Mouse (Mus musculus): ENCODE measurements around the gene Krt17.
"Not testable (repeated sequence)": the region's sequence is repeated elsewhere in the genome, so short reads cannot be mapped to it uniquely, and the experiment has no call there.

Gene Krt17

DNA sequence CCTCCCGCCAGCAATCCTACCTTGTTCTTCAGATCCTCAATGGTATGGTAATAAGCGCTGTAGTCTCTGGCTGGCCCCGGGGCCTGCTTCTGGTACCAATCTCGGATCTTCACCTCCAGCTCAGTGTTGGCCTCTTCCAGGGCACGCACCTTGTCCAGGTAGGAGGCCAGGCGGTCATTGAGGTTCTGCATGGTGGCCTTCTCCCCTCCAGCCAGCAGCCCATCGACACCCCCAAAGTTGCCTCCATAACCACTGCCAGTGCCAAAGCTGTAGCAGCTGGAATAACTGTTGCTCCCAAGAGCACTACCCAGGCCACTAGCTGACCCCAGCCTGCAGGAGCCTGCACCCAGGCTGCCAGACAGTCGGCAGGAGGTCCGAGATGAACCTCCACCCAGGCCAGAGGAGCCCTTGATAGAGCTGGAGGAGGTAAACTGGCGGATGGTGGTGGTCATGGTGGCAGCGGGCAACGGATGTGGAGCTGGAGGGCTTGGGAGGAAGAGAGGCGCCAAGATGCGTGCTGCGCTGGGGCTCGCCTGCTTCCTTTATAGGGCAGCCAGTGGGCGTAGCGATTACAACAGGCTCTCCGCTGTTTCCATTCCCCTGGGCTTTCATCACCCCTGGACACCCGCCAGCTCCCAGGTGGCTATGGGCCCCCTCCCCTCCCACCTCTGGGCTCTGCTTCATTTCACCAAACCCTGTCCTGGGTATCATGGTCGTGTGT, at the start of gene Krt17:
TSS of gene Krt17 (minus strand) at position 516 of the 721 bp plus-strand sequence.
- no peak for DNase-seq (ENCODE audit: low spot score in 2 of 2)

DNA sequence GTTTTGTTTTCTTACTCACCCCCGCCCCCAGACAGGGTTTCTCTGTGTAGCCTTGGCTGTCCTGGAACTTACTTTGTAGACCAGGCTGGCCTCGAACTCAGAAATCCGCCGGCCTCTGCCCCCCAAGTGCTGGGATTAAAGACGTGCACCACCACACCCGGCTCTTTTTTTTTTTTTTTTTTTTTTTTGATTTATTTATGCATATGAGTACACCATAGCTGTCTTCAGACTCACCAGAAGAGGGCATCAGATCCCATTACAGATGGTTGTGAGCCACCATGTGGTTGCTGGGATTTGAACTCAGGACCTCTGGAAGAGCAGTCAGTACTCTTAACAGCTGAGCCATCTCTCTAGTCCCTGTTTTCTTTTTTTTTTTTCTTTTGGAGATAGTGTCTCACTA, 47.8 kb upstream of the Krt17 start:
- DNase-seq (ENCODE audit: low spot score in 2 of 2), result not testable (repeated sequence)

DNA sequence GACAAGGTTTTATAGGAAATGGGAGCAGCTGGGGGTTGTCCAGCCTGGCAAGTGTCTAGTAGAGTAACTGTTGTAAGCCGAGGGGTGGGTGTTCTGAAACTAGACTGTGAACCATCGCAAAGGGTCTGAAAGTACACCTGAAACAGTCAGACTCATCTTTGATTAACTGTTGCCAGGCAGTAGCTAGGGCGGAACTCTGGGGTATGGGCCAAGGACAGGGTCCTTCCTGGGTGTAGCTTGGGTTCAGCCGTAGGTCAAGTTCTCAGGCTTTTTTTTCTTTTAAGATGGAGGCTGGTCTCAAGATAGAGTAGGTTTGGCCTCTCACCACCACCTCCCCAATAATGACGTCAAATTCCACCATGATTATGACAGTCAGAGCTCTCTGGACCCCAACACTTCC, 47.1 kb upstream of the Krt17 start:
- no peak for DNase-seq (ENCODE audit: low spot score in 2 of 2)

DNA sequence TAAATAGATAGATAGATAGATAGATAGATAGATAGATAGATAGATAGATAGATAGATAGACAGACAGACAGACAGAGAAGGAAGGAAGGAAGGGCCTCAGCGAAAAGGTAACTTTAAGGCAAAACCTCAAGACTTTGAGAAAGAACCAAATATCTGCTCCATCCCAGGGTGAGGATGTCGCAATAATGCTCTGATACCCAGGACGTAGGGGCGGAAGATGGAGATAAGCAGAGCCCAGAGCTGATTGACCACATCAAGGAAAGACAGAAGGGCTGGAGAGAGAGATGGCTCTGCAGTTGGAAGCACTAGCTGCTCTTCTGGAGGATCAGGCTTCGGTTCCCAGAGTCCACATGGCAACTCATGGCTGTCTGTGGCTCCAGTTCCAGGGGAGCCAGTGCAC, 40.5 kb upstream of the Krt17 start:
- DNase-seq (ENCODE audit: low spot score in 2 of 2), result no peak

DNA sequence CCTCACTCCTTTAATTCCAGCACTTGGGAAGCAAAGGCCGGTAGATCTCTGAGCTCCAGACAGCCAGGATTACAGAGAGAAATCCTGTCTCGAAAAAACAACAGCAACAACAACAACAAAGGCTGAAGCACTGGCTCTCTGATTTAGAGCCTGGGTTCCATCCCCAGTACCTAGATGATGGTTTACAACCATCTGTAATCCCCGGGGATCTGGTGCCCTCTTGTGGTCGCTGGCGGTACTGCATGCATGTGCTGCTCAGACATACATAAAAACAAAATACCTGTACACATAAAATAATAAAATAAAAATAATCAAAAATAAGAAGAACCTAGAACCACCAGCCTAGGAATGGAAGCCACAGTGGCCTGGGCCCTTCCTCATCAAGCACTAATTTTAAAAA, 39.5 kb upstream of the Krt17 start:
- peak; percentile 48 to 68 for DNase-seq (ENCODE audit: low spot score in 2 of 2)

DNA sequence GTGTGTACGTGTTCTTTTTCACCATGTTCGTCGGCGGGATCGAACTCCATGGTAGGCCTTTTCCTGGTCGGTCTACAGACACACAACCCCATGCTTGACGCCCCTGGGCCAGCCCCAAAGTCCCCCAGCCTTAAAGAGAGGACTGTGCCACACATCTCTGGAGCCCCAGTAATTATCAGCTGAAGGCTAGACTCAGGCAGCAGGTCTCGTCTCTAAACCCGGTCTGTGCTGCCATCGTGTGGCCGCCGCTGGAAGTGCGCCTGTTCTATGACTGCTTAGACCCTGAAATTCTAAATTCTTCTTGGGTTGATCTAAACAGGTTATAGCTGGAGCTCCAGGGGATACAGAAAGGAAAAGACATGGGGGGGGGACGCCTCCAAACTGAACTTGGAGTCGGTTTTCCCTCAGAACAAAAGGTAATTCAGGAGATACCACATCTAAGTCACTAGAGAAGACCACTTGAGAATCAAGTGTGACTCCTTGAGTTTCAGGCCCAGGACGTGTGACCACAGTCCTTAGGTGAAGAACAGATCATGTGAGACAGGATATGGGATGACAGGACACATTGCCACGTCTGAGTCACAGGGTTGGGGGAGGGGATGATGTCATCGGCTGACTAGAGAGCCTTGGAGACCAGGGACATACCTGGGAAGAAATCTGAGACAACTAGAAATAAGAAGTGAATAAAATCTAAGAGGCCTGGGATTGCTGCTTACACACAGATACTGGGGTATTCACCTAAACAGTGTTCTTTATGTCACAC, 37.6 kb upstream of the Krt17 start:
- peak; percentile 64 to 79 for DNase-seq (ENCODE audit: low spot score in 2 of 2)

DNA sequence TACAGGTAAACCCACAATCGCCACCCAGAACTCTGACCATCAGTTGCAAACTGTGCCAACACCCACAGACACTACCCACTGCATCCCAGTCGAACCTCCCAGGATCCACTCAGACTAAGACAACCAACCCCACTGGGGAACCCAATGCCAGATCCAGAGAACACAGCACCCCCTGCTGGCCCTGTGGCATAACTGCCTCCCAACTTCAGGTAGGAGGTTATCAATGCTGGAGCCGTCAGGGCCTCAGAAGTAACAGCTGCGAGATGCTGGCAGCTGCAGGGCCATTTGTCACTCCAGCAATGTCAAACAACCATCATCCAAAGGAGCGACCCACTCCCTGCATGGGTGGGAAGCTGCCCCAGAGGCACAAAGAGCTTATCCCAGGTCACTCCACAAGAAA, 37.0 kb upstream of the Krt17 start:
- no peak for DNase-seq (ENCODE audit: low spot score in 2 of 2)

DNA sequence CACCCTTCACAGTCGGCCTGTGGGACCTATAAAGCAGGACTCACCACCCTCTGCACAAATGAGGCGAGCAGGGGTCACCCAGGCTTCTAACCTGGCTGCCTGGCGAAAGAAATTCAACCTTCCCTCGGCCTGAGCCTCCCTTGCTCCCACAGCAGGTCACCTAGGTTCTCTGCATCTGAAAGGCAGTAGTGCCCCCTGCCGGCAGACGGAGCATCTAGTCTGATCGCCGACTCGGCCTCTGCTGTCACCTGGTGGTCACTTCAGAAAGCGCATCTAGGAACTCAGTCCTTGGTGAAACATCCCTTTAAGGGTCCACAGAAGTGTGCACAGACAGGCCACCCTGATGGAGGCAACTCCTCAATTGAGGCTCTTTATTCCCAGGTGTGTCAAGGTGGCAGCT, 34.5 kb upstream of the Krt17 start:
- peak; percentile 55 to 77 for DNase-seq (ENCODE audit: low spot score in 2 of 2)

DNA sequence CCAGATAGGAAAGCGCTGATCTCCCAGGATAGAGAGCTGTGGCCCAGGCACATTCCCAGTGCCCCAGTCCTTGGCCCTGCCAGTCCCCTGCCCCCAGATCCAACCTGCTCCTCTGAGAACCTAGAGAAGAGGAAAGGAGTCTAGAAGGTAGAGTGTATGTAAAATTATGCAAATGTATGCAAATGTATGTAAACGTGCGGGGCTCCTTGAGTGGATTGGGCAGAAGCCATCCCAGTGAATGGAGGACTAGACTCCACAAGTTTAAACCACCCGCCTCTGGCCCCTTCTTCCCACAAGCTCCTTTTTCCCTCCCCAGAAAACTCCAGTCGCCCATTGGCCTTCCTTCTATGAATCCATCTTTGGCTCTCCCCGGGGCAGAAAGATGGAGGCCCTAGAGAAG, 32.1 kb upstream of the Krt17 start:
- no peak for DNase-seq (ENCODE audit: low spot score in 2 of 2)

DNA sequence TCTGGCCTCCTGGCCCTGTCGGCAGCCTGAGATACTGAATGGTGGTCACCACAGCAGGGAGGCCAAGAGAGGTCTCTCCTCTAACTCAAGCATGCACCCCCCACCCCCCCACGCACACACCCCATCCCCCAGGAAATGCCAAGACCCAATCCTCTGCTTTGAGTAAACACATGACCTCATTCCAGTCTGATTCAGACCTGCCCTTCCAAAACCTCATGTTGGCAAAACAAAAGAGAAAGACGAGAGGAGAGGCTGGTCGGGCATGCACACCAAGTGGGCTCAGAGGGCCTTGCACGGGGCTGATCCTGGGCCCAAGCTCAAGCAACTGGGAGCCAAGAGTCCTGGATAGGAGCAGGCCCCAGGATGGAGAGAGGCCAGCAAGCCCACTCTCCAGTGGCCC, 29.4 kb upstream of the Krt17 start:
- no peak for DNase-seq (ENCODE audit: low spot score in 2 of 2)

DNA sequence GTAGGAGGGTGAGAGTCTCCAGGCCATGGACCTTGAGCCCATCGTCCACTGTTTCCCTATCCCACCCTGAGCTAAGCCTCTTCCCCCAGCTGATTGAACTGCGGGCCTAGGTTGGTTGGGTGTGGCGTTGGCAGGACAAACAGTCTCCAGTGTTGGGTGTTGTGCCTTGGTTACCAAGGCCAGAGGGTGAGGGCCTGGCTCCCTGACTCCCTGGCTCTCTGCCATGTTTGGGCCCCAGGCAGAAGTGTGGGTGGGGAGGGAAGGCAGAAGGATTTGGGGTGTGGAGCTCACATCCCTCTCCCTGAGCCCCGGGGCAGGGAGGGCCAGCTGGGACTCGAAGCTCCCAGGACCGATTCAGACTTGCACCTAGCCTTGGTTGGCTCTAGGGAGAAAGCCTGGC, 28.1 kb upstream of the Krt17 start:
- no peak for DNase-seq (ENCODE audit: low spot score in 2 of 2)

DNA sequence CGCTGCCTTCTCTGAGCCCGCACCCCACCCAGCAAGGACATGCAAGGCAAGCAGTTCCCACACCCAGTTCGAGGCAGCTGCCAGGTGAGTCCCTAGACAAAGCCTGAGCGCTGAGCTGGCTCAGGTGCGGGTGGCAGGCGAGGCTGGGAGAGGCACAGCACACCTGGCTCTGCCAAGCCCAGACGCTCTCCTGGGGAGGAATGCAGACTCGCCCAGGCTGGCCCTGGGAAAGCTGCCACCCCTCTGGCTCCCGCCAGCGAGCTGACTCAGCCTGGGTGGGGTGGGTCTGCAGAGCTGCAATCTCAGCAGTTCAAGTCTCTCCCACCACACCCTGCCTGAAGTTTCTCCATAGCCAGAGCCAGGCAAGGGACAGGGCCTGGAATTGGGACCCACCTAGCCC, 26.2 kb upstream of the Krt17 start:
- no peak for DNase-seq (ENCODE audit: low spot score in 2 of 2)

DNA sequence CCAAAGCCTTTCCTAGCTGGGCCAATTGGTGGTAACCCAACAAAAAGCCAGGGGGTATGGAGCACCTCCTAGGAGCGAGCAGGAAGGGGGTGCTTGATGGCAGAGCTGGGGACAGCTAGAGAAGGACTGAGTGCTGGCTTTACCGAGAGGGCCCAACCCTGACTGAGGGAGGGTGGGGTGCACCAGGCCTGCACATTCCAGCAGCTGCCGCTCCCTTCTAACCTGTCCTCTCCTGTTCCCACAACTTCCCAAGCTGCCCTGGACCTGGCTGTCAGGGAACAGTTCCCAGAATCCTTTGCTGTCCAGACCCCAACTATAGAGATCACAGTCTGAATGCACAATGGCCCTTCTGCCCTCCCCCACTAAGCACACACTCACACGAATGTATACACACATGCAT, 24.2 kb upstream of the Krt17 start:
- DNase-seq (ENCODE audit: low spot score in 2 of 2), result no peak

DNA sequence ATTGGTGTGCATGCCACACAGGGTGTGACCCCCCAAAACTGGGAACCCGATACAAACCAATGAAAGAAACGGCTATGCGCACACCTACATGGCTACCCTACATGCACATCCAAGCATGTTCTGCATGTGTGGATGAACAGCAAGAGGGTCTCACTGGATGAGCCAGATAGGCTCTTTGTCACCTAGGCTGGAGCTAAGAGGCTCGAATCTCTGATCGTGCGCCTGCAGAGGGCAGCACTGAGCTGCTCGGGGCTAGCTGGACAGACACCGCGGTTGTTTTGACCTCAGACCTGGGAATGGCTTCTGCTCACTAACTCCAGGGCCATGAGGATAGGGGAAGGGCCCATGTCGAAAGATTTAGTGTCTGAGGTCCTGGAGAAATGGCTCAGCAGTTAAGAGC, 21.7 kb upstream of the Krt17 start:
- peak; percentile 38 to 64 for DNase-seq (ENCODE audit: low spot score in 2 of 2)

DNA sequence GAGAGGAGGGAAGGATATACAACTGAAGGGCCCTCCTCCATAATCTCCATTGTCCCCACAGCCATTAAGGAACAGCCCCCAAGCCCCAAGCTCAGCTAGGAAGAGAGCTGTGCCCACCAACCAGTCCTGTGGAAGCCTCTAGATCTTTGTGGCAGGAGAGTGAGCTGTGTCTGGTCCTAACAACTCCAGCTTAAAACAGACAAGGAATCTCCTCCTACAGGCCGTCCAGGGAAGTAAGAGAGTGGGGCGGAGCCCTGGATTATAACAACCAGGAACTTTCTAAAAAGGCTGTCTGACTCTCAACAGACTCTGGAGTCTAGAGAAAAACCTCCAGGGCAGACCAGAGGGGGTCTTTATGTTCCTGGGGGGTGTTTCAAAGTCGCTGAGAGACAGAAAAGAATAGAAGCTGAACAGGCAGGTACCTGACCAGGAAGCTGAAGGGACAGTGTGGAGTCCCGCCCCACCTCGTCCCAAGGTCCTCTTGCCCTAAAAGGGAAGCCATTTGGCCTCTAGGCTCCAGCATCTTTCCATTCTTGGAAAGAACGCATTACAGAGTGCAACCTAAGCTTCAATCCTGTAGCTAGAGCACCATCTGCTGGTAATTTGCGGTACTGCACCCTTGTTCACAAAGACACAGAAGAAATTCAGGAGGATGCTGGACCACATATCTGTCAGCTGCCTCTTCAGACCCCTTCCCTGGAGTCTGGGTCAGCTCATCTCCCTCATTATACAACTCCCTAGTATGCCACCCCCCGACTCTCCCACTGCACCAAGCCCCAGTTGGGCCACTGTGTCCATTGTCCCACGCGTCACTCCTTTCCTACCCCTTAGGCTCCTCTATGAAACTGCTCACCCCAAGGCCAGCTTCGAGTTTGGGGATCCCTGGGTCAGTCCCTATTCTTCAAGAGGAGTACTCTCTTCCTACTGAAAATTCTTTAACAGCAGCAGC, 21.0 kb upstream of the Krt17 start:
- peak; percentile 35 to 70 for DNase-seq (ENCODE audit: low spot score in 2 of 2)

DNA sequence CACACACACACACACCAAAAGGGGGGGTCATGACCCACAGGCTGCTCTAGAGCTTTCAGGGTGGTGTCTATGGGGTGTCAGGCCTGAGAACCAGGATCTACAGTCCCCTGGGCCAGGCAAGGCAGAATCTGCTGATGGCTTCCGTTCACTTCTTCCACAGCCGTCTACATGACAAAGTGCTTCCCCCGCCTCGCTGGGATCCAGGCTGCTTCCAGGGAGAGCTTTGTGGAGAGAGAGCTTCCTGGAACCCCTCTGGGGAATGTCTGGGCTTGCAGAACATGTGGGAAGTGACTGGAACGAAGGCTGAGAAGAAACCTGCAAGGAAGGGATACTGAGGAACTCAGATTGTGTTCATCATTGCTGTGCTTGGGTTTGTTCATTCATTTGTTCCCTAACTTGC, 17.9 kb upstream of the Krt17 start:
- no peak for DNase-seq (ENCODE audit: low spot score in 2 of 2)

DNA sequence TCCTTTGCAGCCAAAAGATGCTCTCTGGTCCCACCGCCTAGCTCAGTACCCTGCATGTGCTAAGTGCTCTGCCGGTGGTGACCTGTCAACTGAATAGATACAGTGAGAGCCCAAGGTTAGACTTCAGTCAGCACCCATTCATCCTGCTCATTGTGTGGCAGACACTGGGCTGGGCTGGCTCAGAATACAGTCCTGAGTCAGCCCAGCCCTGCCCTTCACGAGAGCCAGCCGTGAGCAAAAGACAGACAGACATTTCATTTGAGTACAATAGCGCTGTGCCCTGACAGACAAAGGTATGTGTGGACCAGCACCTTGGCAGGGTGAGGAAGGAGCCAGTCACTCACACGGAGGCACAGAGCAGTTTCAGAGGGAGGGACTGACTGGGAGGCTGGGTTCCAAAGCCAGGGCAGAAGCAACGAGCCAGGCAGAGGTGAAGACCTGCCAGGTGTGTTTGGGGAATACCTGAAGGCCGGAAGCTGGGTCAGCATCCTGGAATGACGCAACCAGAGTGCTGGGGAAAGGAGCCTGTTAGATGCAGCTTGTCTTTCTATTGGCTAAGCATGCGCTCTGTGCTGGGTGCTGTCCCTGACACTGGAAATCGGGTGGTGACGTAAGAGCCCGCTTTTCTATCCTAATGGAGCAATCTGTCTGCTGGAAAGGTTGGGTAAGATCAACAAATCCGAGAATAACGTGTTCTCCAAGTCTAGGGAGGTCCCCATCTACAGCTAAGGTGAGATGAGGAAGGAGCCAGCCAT, 17.1 kb upstream of the Krt17 start:
- DNase-seq (ENCODE audit: low spot score in 2 of 2), result no peak

DNA sequence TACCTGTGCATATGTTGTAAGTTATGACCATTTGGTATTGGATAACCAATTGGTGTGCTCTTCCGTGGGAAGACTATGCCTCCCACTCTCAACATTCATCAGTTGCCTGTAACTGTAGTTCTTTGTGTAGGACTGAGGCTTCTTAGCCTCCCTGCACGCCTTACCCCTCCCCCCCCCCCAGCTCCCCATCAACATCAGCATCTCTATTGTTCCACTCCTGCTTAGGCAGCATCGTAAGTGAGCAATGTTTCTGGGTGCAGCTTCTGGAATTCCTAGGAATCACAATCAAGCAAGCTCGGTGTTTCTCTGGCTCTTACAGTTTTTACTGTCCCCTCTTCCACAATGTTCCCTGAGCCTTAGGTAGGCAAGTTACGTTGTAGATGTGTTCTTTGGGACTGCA, 14.6 kb upstream of the Krt17 start:
- DNase-seq (ENCODE audit: low spot score in 2 of 2), result no peak

DNA sequence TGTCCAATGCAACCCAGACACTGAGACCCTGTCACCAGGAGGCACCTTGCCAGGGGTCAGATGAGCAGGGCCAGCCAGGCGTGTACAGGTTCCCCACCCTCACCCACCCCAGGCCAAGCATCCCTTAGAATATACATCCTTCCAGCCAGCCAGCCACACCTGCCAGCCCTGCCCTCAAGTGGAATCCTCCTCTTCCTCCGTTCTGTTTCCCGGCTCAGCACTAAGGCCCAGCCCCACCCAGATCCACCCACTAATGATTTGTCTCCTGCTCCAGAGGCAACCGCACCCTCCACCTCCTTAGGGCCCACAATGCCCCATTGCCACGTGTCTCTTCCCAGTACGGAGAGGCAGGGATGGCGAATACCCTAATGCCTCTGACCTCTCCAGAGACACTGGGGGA, 13.9 kb upstream of the Krt17 start:
- DNase-seq (ENCODE audit: low spot score in 2 of 2), result no peak

DNA sequence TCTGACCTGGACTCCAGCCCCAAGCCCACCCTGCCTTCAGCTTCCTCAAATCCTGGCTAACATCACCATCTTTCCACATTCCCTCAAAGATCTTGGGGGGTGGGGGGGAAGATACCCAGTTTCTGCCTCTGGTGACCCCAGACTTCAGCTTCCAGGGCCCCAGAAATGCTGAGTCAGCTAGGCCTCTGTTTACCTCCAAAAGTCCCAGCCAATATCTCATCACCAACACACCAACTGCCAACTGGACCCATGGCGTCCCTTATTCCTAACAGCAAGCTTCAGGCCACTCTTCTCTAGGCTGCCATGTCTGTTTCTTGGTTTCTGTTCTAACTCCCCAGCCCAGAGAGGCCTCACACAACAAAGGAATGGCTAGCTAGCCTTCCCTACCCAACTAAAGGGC, 11.0 kb upstream of the Krt17 start:
- DNase-seq (ENCODE audit: low spot score in 2 of 2), result no peak

DNA sequence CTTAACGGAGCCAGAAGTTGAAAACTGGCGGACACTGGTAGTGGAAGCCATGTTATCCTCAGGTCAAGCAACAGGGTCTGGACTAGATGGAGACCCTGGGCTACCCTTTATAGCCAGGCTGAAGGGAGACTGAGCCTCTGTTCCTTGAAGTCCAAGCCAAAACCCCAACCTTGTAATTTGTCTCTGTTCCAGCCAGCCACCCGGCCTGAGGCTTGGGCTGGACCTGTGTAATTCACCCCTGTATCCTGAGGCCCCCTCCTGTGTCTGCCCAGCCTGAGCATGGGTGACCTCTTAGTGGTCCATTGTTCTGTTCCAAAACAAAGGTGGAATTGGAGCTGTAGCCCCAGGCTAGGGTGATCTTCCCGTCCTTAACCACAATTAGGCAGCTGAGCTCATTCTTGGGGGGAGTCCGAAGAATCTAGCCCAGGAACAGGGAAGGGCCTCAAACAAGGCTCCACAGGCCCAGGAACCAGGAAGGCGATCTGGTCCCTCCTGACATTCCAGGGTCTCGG, 9.0 kb upstream of the Krt17 start, which contains the start of gene Krt42:
TSS of gene Krt42 (minus strand) at position 51 of the 512 bp plus-strand sequence.
- no peak for DNase-seq (ENCODE audit: low spot score in 2 of 2)

Data from spleen, postnatal 14 days (tissue).